Mouse (Mus musculus) layer of hippocampus, postnatal 14 days (tissue): Measurements from ENCODE around the gene Adm2. TPM values are rescaled to one million over a fixed set of nuclear protein-coding genes. Genes with fewer than 3 reads are reported as not detected.

ENCODE experiments used
- DNase-seq, 2 experiments: peaks; one replicate each; pipeline ENCODE4 v3.0.0; 2021 to 2022; ENCODE audit warnings: low spot score in 2 of 2, mixed read lengths in 1 of 2
- microRNA-seq, 2 experiments: library from miRNA; unstranded; fragments of <30 nt; microRNA quantifications; one replicate each; pipeline ENCODE4 v1.2.0; 2021
- total RNA-seq, 2 experiments: library from RNA; stranded (reverse); gene quantifications; 2 replicates each; pipeline ENCODE4 v1.2.3; 2021

Gene Adm2
- total RNA-seq, 2 experiments from 2014 or later, result not detected

DNA sequence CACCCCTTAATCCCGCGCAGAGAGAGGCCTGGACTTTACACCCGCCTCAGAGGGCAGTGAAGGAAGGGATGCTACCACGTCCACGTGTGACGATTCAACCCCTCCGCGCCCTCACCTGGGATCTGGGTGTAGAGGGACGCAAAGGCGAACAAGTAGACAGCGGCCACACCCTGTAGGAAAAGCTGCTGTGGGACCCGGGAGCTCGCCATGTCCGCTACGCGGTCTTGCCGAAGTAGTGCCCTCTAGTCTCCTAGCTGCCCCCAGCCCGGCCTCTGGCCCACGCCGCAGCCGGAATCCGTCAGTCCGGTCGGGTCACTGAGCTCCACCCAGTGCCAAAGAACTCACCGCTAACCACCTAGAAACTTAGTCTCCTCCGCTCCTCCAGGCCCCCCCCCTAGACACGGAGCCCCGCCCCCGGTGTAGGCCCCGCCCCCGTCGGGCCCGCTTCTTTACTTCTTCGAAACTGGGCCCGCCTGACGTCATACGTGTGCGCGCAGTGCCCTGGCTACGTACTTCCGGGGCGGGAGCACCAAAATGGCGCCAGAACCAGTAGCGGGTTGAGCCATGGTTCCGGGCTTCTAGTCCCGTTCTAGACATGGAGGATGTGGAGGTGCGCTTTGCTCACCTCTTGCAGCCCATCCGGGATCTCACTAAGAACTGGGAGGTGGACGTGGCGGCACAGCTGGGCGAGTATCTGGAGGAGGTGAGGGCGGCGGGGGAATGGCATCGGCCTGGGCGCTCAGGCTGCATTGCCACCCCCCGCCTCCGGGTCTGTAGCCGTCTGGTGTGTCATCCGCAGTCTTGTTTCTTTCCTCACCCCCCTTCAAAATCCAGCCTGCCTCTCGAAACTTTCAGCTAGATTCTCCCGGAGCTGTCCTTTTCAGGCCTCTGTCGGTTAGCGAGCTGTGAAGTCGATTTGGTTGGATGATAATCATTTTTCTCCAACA lies 33.0 kb downstream of the Adm2 start, which contains the start of the genes Lmf2 and Ncaph2:
Gene Lmf2 (minus strand): TSS at position 419 of the 947 bp plus-strand sequence.
Gene Ncaph2 (plus strand): TSS at position 479 of the 947 bp plus-strand sequence.
- DNase-seq, result peak; percentile 92 to 96

DNA sequence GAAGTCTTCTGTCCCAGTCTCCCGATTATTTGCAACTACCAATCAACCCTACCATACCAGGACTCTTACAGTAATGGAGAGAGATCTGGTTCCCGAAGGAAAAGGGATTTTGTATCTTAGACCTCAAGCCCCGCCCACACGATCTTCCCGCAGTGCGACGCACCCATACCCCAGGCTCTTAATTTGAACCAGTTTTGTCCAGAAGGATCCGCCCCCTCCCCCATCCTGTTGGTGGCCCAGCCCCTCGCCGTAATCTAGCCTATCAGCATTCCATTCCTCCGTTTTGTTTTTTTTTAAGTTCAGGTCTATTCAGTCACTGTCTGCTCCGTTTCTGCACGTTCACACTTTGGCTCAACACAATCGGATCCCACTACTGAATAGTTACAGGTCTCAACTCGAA lies 33.9 kb downstream of the Adm2 start:
- peak; percentile 50 to 81 for DNase-seq

DNA sequence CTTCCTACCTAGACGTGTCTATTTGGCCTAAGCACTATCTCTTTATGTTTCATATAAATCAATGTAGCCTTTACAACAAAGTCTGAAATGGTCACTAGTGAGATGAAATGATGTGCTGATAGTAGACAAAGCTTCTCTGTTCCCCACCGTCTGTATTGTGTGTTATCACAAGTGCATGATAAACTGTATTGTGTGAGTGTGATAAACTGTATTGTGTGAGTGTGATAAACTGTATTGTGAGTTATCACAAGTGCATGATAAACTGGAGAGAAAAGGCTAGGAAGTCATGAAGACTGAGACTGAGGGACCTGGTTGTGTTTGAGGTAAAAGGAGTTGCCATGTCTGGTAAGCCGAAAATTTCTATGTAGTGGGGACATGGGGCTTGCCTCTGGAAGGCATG lies 36.3 kb downstream of the Adm2 start:
- no peak for DNase-seq

DNA sequence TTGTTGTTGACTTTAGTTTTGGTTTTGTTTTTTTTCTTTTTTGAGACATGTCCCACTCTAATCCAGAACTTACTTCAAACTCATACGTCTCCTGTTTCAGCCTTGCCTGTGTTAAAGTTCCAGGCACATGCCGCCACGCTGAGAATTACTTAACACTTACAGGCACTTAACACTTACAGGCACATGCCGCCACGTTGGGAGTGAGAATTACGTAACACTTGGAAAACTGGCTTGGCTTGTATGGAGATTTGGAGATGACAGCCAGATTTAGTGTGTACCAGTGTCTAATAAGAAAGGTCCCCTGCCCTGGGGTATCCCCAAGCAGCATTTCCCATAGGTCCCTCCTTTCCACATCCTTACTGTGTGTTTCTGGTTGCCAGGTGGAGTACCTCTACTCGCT lies 40.5 kb downstream of the Adm2 start:
- DNase-seq, result no peak

DNA sequence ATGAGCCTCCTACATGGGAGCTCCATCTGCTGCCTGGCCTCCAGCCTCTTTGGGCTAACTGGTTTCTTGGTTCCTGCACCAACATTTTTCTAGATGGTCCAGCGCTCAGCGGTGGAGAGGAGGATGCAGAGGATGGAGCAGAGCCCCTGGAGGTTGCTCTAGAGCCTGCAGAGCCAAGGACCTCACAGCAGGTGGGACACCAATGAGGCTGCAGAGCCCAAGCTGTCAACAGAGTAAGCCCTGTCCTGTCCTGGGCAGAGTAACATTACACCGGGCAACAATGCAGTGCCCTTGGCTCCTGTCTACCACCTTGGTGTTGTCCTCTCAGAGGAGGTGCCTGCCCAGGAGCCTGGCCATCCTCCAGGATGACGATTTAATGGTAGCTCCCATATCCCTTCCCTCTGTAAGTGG lies 42.6 kb downstream of the Adm2 start:
- DNase-seq, result no peak

DNA sequence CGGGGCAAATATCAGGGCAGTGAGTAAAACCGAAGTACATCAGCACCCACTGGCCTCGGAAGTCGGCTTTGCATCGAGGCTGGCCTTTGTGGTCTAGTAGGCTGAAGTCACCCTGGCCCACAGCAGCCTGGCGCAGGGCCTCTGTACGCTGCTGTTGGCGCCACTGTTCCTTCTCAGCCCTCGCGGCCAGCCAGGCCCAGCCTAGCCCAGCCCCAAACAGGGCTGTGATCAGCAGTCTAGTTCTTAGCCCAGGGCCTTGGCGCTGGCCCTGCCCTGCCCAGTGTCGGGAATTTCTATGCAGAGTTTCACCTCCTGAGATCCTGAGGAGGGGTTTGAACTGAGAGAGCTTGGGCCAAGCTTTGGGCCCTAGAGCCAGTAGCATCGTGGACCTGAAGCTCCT lies 49.5 kb downstream of the Adm2 start:
- no peak for DNase-seq

DNA sequence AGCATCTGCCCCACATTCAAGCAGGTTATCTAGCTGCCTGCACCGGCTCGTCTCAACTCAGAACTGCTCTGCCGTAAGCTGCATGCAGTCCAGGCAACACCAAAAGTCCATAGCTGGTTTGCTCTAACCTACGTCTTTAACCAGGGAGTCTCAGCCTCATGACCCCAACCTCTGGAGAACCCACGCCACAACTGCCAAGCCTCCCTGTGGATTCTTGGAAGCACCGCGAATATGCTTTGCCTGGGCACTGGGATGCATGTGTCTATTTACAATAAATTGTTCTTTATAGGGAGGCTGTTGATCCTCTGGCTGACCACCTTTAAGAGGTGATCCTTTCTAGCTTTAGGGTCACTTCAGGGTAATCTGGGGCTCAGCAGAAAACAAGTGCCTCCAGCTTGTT lies 50.0 kb downstream of the Adm2 start:
- DNase-seq, result no peak

DNA sequence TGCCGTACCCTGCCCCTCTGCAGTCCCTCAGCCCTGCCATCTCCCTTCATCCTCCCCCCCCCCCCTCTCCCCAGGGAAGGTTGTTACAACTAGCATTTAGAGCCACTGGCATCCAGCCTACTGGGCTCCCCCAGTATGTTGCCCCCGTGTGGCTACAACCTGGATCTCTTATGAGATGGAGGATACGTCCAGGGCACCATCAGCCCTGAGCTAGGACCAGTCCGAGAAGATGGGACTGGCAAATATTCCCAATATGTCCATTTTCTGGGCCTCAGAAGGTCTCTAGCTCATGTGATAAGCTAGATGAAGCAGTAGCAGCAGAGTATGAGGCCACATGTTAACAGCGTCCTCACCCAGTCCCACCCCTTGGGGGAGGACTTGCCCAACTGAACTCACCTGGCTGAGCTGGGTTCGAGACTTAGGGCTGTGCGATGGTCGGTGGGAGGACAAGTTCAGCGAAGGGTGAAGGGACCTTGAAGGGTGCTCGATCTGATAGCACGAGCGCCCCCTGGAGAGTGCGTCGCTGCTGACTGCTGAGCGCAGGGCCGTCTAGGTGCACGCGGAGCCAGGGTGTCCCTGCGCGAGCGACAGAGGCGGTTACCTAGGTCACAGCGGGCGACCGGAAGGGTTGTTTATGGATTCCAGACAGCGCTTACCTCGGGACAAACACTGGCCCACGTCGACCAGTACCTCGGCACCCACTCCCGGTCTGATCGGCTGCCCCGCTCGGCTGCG lies 50.7 kb downstream of the Adm2 start:
- DNase-seq, result peak; percentile 84 to 87

DNA sequence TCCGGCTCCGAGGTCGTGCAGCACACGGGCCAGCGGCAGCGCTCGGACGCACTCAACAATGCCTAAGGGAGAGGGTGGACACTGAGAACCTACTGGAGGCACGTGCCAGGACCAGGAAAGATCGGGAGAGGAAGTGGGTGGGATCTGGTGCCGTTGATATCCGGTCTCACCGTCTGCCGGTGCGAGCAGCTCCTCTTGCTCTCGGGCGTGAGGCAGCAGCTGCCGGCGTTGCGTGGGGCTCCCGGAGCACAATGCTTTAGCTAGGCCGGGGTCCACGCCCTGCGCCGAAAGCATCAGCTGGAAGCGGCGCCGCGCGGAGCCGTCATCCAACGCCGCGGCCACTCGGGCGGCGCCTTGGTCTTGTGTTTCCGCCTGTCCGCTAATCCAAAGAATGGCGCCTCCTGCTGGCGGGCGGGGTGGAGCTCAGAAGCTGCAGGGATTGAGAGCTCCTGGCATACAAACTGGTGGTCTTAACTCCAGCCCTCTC lies 51.3 kb downstream of the Adm2 start, which contains the start of gene Sco2:
Gene Sco2 (minus strand): TSS at position 85 of the 487 bp plus-strand sequence.
- DNase-seq, result peak; percentile 95 to 96

Small RNA genes lying within 50 kb of the gene (microRNA-seq; reads per million reads assigned to microRNA genes)
- 4.1 to 5.1 reads per million in 2 experiments for gene Mir6959

Other genes with a start within 250 kb of the Adm2 start
- gene Trabd, start 247.6 kb upstream of the Adm2 start, total RNA-seq, result 10 to 100 TPM; 20.7 to 21.3 TPM
- gene Selenoo, start 233.6 kb upstream of the Adm2 start, total RNA-seq, result 10 to 100 TPM; 20.8 to 20.9 TPM
- 10 to 100 TPM; 28.1 to 28.9 TPM for gene Tubgcp6, start 199.6 kb upstream of the Adm2 start, total RNA-seq
- gene Hdac10, start 194.0 kb upstream of the Adm2 start, total RNA-seq, result 10 to 100 TPM; 14.6 to 14.9 TPM
- gene Mapk12, start 182.0 kb upstream of the Adm2 start, total RNA-seq, result 1 to 10 TPM; 3.5 to 5.4 TPM
- 10 to 100 TPM; 23.2 to 24.9 TPM for gene Mapk11, start 173.1 kb upstream of the Adm2 start, total RNA-seq
- gene Plxnb2, start 141.9 kb upstream of the Adm2 start, total RNA-seq, result 10 to 100 TPM; 60.1 to 74.0 TPM
- gene Dennd6b, start 126.2 kb upstream of the Adm2 start, total RNA-seq, result 10 to 100 TPM; 29.9 to 35.5 TPM
- 100 to 1,000 TPM; 157 to 167 TPM for gene Ppp6r2, start 111.2 kb upstream of the Adm2 start, total RNA-seq
- 100 to 1,000 TPM; 248 to 274 TPM for gene Sbf1, start 7.4 kb upstream of the Adm2 start, total RNA-seq
- not detected for gene Miox, start 11.7 kb downstream of the Adm2 start, total RNA-seq
- gene Lmf2, start 32.9 kb downstream of the Adm2 start, total RNA-seq, result 10 to 100 TPM; 22.8 to 24.2 TPM
- 10 to 100 TPM; 75.5 to 79.0 TPM for gene Ncaph2, start 33.0 kb downstream of the Adm2 start, total RNA-seq
- 10 to 100 TPM; 28.9 to 29.9 TPM for gene Sco2, start 51.1 kb downstream of the Adm2 start, total RNA-seq
- 1 to 10 TPM; 1.3 to 1.6 TPM for gene Tymp, start 54.3 kb downstream of the Adm2 start, total RNA-seq
- 1 to 10 TPM; 2.7 to 5.3 TPM for gene Odf3b, start 56.6 kb downstream of the Adm2 start, total RNA-seq
- gene Klhdc7b, start 62.2 kb downstream of the Adm2 start, total RNA-seq, result under 1 TPM in 1 of 2 experiments, not detected in 1; 0.14 TPM
- gene Syce3, start 87.8 kb downstream of the Adm2 start, total RNA-seq, result not detected
- 1 to 10 TPM; 2.1 to 3.1 TPM for gene Cpt1b, start 103.1 kb downstream of the Adm2 start, total RNA-seq
- 1 to 10 TPM; 2.7 to 2.9 TPM for gene C730034F03Rik, start 106.9 kb downstream of the Adm2 start, total RNA-seq
- gene Gm44502, start 107.0 kb downstream of the Adm2 start, total RNA-seq, result not detected
- gene Chkb, start 107.2 kb downstream of the Adm2 start, total RNA-seq, result 10 to 100 TPM; 44.3 to 50.0 TPM
- 100 to 1,000 TPM; 195 to 198 TPM for gene Mapk8ip2, start 131.2 kb downstream of the Adm2 start, total RNA-seq
- 10 to 100 TPM; 29.1 to 31.5 TPM for gene Arsa, start 154.7 kb downstream of the Adm2 start, total RNA-seq
- gene Shank3, start 176.9 kb downstream of the Adm2 start, total RNA-seq, result 100 to 1,000 TPM; 271 to 274 TPM
- gene Acr, start 245.6 kb downstream of the Adm2 start, total RNA-seq, result 1 to 10 TPM in 1 of 2 experiments, under 1 TPM in 1; 0.65 to 2.4 TPM